Mouse (Mus musculus) lung, postnatal 0 days (tissue): ENCODE measurements around the gene Rps6ka2.

Experiments
- CTCF ChIP-seq: IDR thresholded peaks from 2 replicates; pipeline ENCODE4 v1.5.1; 2016; ENCODE audit warnings: antibody characterized with exemption, mild to moderate bottlenecking
- EP300 ChIP-seq: IDR thresholded peaks from 2 replicates; pipeline ENCODE4 v1.6.1; 2016; ENCODE audit warnings: antibody characterized with exemption, mild to moderate bottlenecking, control low read depth

DNA sequence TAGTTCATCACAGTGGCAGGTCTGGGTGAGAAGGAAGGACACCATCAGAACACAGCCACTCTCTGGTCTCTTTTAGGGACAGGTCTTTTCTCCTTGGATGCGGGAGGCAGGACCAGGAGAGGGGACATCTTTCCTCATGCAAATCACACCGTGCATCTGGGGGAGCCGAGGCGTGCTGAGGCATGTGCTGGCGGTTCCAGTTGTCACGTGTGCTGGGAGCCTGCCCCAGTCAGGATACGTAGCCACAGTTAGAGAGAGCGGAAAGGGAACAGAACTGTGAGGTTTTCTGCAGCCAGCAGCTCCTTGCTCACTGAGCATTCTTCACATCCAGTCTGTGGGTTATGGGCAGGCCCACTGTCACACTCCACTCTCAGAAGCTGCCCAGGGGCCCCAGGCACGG is 48.5 kb downstream of the Rps6ka2 start:
- TF ChIP-seq CTCF (no peak), EP300 (no peak)
